ENCODE assay signal across 16 mouse cellular contexts in the genomic region with DNA sequence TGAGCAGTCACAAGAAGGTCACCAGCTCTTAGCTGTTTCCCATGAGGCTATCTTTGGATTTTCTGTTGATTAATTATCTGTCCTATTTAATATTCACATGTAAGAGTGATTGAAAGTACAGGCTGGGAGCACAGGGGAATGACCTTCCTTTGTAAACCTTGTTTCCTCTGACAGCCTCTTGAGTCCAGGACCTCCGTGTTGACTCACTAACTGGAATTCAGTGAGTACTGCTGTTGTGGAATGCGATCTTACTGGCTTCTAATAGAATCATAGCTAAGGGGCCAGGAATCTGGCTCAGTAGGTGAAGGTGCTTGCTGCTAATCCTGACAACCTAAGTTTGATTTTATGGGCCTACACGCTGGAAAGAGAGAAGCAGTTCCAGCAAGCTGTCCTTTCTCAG.
DNase-seq lines count a peak whose midpoint lies in the region; ATAC-seq and TF ChIP-seq lines count a peak whose summit lies in the region.
"Had no signal": no experiment of that assay in that cellular context is flagged by ENCODE, and none has a peak within 500 bp of the region (broad histone marks: within the 10 kb centered on the region; RNA-seq: fewer than 3 reads in every experiment).

No protein-coding gene starts in this region.

- H3K4me1 ChIP-seq in midbrain, embryonic 14.5 days (ENCODE audit: control insufficient read depth, insufficient read depth, low read length): no peaks in the 10 kb centered on the region
- H3K4me1 ChIP-seq: hindbrain, embryonic 13.5 days; midbrain, embryonic 13.5 days; neural tube, embryonic 15.5 days; stomach, embryonic 15.5 days had no signal

- 89% methylated on average over 3 of the region's 3 CpGs for WGBS in midbrain, embryonic 14.5 days

- H3K27me3 ChIP-seq in midbrain, embryonic 14.5 days (ENCODE audit: control insufficient read depth, insufficient read depth, low read length): no peaks in the 10 kb centered on the region
- H3K27me3 ChIP-seq: embryonic facial prominence, embryonic 12.5 days; hindbrain, embryonic 13.5 days; midbrain, embryonic 13.5 days; neural tube, embryonic 15.5 days; stomach, embryonic 15.5 days had no signal

- no peaks in the 10 kb centered on the region for H3K9me3 ChIP-seq in midbrain, embryonic 14.5 days (ENCODE audit: control insufficient read depth, low read length)
- H3K9me3 ChIP-seq: embryonic facial prominence, embryonic 12.5 days; hindbrain, embryonic 13.5 days; midbrain, embryonic 13.5 days; neural tube, embryonic 15.5 days; stomach, embryonic 15.5 days had no signal

- TF ChIP-seq CTCF in layer of hippocampus, adult 2 months (conservative IDR thresholded peaks at IDR 0.05): no peak

- H3K27ac ChIP-seq in layer of hippocampus, adult 2 months: no peak overlapping the region
- no peak overlapping the region for H3K27ac ChIP-seq in midbrain, embryonic 14.5 days (replicated peaks; ENCODE audit: low read depth, low read length)
- H3K27ac ChIP-seq: embryonic facial prominence, embryonic 12.5 days; hindbrain, embryonic 13.5 days; midbrain, embryonic 13.5 days; neural tube, embryonic 15.5 days; stomach, embryonic 15.5 days had no signal

- peak; percentile 46 for DNase-seq in kidney, postnatal 14 days
- no peak for DNase-seq in kidney, adult 18-20 months
- DNase-seq in heart, adult 9 months (ENCODE audit: low spot score in 2 of 2): peak; percentile 25 to 45
- peak; percentile 33 to 56 for DNase-seq in lung, adult 18-20 months
- DNase-seq in skeletal muscle tissue, adult 2 months (ENCODE audit: low read depth, low spot score): peak; percentile 19
- DNase-seq in layer of hippocampus, adult 2 months (ENCODE audit: low spot score in 2 of 2): no peak
- DNase-seq in midbrain, embryonic 14.5 days: no peak
- DNase-seq: adrenal gland, adult 8-10 months; forebrain, postnatal 0 days; right cerebral cortex, postnatal 14 days had no signal

- no peaks in the 10 kb centered on the region for H3K36me3 ChIP-seq in midbrain, embryonic 14.5 days (ENCODE audit: control insufficient read depth, insufficient read depth, low read length)
- H3K36me3 ChIP-seq: embryonic facial prominence, embryonic 12.5 days; hindbrain, embryonic 13.5 days; midbrain, embryonic 13.5 days; neural tube, embryonic 15.5 days; stomach, embryonic 15.5 days had no signal

- no peak for ATAC-seq in midbrain, embryonic 14.5 days (ENCODE audit: low FRiP score, low TSS enrichment)
- ATAC-seq: forebrain, postnatal 0 days; midbrain, embryonic 13.5 days had no signal

- H3K4me3 ChIP-seq in layer of hippocampus, adult 2 months: no peak overlapping the region
- H3K4me3 ChIP-seq in midbrain, embryonic 14.5 days (replicated peaks; ENCODE audit: low read depth, low read length): no peak overlapping the region
- H3K4me3 ChIP-seq: embryonic facial prominence, embryonic 12.5 days; hindbrain, embryonic 13.5 days; midbrain, embryonic 13.5 days; neural tube, embryonic 15.5 days; stomach, embryonic 15.5 days had no signal

- H3K9ac ChIP-seq in midbrain, embryonic 14.5 days (replicated peaks; ENCODE audit: low read length): no peak overlapping the region
- H3K9ac ChIP-seq: embryonic facial prominence, embryonic 12.5 days; forebrain, postnatal 0 days; hindbrain, embryonic 13.5 days; midbrain, embryonic 13.5 days; neural tube, embryonic 15.5 days; stomach, embryonic 15.5 days had no signal

- no peak overlapping the region for H3K4me2 ChIP-seq in midbrain, embryonic 14.5 days (ENCODE audit: low read length)
- H3K4me2 ChIP-seq: embryonic facial prominence, embryonic 12.5 days; hindbrain, embryonic 13.5 days; liver, embryonic 11.5 days; midbrain, embryonic 13.5 days; neural tube, embryonic 15.5 days; stomach, embryonic 15.5 days had no signal

Comparison
In these comparisons a context has a peak if more than half of its experiments do, and no peak if none do; other contexts are left out.
1. DNase-seq: peak in kidney, postnatal 14 days (single experiment), heart, adult 9 months (2 of 2), lung, adult 18-20 months (2 of 2) and skeletal muscle tissue, adult 2 months (single experiment); none in kidney, adult 18-20 months (single experiment), layer of hippocampus, adult 2 months (0 of 2) and midbrain, embryonic 14.5 days (single experiment).